Mouse (Mus musculus) gastrocnemius, postnatal 10 days (tissue): ENCODE data around the gene Ankrd27. TPM values are rescaled to one million over a fixed set of nuclear protein-coding genes. Genes with fewer than 3 reads are reported as not detected.

ENCODE experiments used
- DNase-seq: peaks from one replicate; pipeline ENCODE4 v3.0.0; 2021; ENCODE audit warnings: mixed read lengths
- total RNA-seq, 2 experiments: library from RNA; stranded (reverse); gene quantifications; 2 replicates each; pipeline ENCODE4 v1.2.3; 2021

Gene Ankrd27
- total RNA-seq, 2 experiments from 2014 or later: 13.3 to 19.1 TPM

GRCm38 (mm10) chr7:35640072-35640471, 54.0 kb downstream of the Ankrd27 start:
- DNase-seq: no peak

- DNase-seq: peak; percentile 39
These were observed 60.5 kb downstream of the Ankrd27 start for GRCm38 (mm10) chr7:35646317-35647081.

- peak; percentile 99 for DNase-seq
These were observed 61.2 kb downstream of the Ankrd27 start, which contains the start of gene Pdcd5 for GRCm38 (mm10) chr7:35647101-35647698. TSS of gene Pdcd5 (minus strand) at chr7:35647521.

GRCm38 (mm10) chr7:35648239-35649069, 62.4 kb downstream of the Ankrd27 start:
- DNase-seq: no peak

- peak; percentile 48 for DNase-seq
These were observed 63.0 kb downstream of the Ankrd27 start for GRCm38 (mm10) chr7:35649071-35649470.

- peak; percentile 29 for DNase-seq
These were observed 64.8 kb downstream of the Ankrd27 start for GRCm38 (mm10) chr7:35650716-35651410.

- DNase-seq: no peak
These were observed 65.7 kb downstream of the Ankrd27 start for GRCm38 (mm10) chr7:35651583-35652270.

GRCm38 (mm10) chr7:35657829-35658228, 71.8 kb downstream of the Ankrd27 start:
- DNase-seq: no peak

- DNase-seq: peak; percentile 44
These were observed 73.1 kb downstream of the Ankrd27 start for GRCm38 (mm10) chr7:35659173-35659572.

GRCm38 (mm10) chr7:35663790-35664376, 77.8 kb downstream of the Ankrd27 start:
- no peak for DNase-seq

GRCm38 (mm10) chr7:35668066-35669041, 82.3 kb downstream of the Ankrd27 start:
- no peak for DNase-seq

- DNase-seq: no peak
These were observed 92.9 kb downstream of the Ankrd27 start for GRCm38 (mm10) chr7:35678976-35679375.

- no peak for DNase-seq
These were observed 95.5 kb downstream of the Ankrd27 start for GRCm38 (mm10) chr7:35681559-35681958.

- no peak for DNase-seq
These were observed 97.5 kb downstream of the Ankrd27 start for GRCm38 (mm10) chr7:35683409-35684122.

- DNase-seq: peak; percentile 22
These were observed 100.2 kb downstream of the Ankrd27 start for GRCm38 (mm10) chr7:35686216-35686615.

GRCm38 (mm10) chr7:35686756-35687155, 100.7 kb downstream of the Ankrd27 start:
- DNase-seq: peak; percentile 75

- DNase-seq: peak; percentile 27
These were observed 101.2 kb downstream of the Ankrd27 start for GRCm38 (mm10) chr7:35687229-35687628.

- no peak for DNase-seq
These were observed 102.2 kb downstream of the Ankrd27 start for GRCm38 (mm10) chr7:35688276-35688675.
